Mouse (Mus musculus) liver, adult 2 months (tissue): Measurements from ENCODE around the gene Sit1.

Experiments
- CTCF ChIP-seq: fragments of 200-500 bp; IDR thresholded peaks from 2 replicates; pipeline ENCODE4 v1.5.1; 2011; ENCODE audit warnings: low read depth, low read length, control low read depth
- POLR2A ChIP-seq: fragments of 200-500 bp; IDR thresholded peaks from 2 replicates; pipeline ENCODE4 v1.6.1; 2011; ENCODE audit warnings: low read length, control low read depth; ENCODE audit not compliant: insufficient read depth; ENCODE audit errors: extremely low read depth

- TF ChIP-seq CTCF: no peak; the same call in 1 of the 2 replicates
- no peak for TF ChIP-seq POLR2A
Measured at GRCm38 (mm10) chr4:43454041-43454836, 29.3 kb downstream of the Sit1 start, which contains the start of gene Cd72.
